Mouse (Mus musculus): ENCODE measurements at regions not wholly inside any gene's neighbourhood (a gene's known extent, or its start where the extent isn't known, plus 50 kb on each side); places are given as distances from the start of the nearest gene placed in this dataset.
A peak's percentile ranks its signal among the peaks of the same experiment; 100 is the strongest.

DNA sequence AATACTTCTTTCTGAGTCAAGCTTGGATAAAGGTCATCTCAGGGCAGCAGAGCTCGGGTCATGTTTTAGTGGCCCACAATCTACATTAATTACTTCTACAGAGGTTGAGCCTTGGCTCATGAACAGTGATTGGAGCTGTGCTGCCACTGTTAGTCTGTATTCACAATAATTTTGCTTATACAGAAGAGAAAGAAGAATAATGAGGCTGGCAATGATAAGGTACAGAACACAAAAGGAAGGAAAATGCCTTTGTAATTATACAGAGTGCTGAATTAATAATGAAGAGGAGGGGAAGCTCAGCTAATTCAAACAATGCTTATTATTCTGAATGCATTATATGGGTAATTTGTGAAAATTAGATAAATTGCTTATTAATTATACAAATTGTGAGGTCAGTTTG is 573.9 kb upstream of the Cblb start:
- no peak overlapping the region for H3K4me3 ChIP-seq
- no peak for TF ChIP-seq CTCF (conservative IDR thresholded peaks at IDR 0.05)
- no peak for DNase-seq (ENCODE audit: low spot score in 2 of 2)

DNA sequence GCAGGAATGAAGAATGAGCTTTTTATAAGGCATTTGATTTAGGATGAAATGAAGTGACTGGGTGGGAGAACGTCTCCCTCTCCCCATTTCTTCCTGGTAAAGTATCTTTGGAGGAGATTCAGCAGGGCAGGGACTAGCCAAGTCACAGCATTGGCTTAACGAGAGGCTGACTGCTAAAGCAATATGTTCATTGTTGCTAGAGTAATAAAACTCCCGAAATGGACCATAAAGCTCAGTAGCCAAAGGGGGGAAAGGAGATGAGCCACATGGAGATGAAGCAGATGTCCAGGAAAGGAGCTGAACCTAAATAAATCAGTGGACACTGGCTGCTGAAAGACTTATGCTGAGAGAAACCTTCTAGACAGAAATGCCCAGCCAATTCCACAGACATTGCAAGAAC is 555.3 kb upstream of the Cblb start:
- H3K4me3 ChIP-seq: no peak overlapping the region
- TF ChIP-seq CTCF (conservative IDR thresholded peaks at IDR 0.05): no peak
- no peak overlapping the region for H3K27ac ChIP-seq
- no peak for DNase-seq (ENCODE audit: low spot score in 2 of 2)

More for the DNA sequence above, 573.9 kb upstream of the Cblb start:
- H3K27ac ChIP-seq: no peak overlapping the region

DNA sequence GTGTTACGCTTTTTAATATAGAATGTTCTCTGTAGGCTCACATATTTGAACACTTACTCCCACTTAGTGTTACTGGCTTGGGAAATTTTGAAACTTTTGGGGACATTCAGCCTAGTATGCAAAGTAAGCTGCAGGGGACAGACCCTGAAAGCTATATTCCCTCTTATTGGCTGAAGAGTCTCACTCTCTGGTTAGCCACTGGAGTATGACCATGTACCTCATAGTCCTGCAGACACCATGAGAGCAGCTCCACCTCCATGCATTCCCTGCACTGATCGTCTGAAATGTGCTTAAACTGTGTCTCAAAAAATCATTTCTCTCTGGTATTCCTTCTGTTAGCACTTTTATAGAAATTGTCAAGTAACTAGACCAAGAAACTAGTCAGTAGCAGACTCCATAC is 534.9 kb upstream of the Cblb start:
- H3K4me3 ChIP-seq: no peak overlapping the region
- no peak for DNase-seq (ENCODE audit: low spot score in 2 of 2)
- TF ChIP-seq CTCF (conservative IDR thresholded peaks at IDR 0.05): no peak
- H3K27ac ChIP-seq: no peak overlapping the region

DNA sequence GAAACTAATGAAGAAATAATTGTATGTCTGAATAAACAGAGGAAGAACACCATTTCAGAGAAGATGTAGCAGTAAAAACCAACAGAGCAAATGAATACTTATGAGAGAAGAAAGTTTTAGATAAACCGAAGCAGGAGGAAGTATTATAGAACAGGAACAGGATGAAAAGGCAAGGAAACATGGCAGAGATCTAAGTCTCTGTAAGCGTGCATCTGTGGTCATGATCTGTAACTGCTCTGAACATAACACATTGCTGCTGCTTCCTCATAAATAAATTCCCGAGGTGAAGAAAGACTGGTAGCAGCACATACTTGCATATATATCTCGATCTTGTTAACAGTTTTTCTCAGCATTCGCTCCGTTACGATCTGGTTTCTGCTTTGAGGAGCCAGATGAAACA is 533.2 kb upstream of the Cblb start:
- H3K27ac ChIP-seq: no peak overlapping the region
- DNase-seq (ENCODE audit: low spot score in 2 of 2): no peak
- no peak for TF ChIP-seq CTCF (conservative IDR thresholded peaks at IDR 0.05)
- no peak overlapping the region for H3K4me3 ChIP-seq

DNA sequence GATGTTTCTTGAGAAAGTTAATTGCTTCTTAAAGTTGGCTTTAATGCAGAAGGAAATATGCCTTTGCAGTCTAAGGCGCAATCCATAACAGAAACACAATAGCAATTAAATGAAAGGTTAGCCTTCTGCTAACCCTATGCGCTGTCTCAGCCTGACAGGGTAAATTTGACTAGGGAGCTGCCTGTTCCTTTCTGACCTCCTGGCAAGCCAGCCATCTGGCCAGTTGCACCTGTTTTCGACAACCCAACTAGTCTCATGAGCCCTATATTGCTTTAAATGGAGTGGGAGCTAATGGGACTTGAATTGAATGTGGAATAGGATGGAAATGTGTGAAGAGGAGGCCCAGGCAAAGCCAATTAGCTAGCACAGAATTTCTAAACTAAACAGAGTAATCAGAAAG is 513.9 kb upstream of the Cblb start:
- no peak for DNase-seq (ENCODE audit: low spot score in 2 of 2)
- H3K27ac ChIP-seq: no peak overlapping the region
- no peak overlapping the region for H3K4me3 ChIP-seq
- no peak for TF ChIP-seq CTCF (conservative IDR thresholded peaks at IDR 0.05)

DNA sequence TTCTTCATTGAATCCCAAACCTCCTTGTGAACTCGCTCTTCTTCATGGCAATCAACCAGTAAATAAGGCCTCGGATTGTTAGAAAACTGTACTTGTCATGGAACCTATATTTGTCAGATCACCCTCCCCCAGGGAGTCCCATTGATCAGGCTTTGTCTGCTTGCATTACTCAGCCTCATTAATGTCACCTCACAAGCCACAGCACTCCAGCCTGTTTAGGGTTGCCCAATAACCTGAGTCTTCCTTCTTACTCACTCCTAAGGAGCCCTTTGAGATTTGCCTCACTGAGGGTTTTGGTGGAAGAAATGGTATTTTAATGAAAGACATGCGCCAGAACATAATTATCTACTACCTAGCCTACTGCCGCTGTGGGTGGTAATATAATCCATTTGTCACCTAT is 510.3 kb upstream of the Cblb start:
- no peak for DNase-seq (ENCODE audit: low spot score in 2 of 2)
- Histone ChIP-seq H3K4me3 (no peak overlapping the region), H3K27ac (no peak overlapping the region)
- TF ChIP-seq CTCF (conservative IDR thresholded peaks at IDR 0.05): no peak

DNA sequence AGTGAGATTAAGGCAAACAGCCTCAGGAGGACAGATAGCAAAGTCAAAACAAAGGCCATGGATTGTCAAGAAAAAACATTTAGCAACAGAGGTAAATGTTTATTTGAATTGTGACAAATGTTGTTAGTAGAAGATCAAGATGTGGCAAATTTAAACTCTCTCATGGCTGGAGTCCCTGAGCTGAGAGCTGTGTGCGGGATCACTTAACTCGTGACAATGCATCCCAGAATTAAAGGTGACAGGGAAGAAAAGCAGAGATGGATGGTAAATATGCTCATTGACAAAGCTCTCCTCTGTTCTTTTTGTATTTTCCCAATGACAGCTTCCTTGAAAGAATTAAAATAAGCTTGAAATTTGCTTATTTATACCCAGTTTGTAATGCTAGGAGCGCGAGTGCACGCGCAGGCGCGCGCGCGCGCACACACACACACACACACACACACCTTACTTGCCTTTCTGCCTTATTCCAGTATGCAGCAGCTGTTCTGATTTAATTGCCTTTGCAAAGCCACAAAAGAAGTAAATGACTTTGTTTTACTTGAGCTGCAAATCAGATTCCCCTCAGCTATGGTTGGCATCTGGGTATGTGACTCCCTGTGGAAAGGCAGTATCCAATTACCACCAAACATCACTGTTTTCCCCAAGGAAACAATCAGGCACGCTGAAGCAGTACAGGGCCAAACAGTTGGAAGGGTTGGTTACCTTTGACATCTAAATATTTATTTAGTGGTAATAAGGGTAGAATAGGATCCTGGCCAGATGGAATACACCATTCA is 509.5 kb upstream of the Cblb start:
- H3K27ac ChIP-seq: no peak overlapping the region
- no peak overlapping the region for H3K4me3 ChIP-seq
- TF ChIP-seq CTCF (conservative IDR thresholded peaks at IDR 0.05): no peak
- DNase-seq (ENCODE audit: low spot score in 2 of 2): no peak

DNA sequence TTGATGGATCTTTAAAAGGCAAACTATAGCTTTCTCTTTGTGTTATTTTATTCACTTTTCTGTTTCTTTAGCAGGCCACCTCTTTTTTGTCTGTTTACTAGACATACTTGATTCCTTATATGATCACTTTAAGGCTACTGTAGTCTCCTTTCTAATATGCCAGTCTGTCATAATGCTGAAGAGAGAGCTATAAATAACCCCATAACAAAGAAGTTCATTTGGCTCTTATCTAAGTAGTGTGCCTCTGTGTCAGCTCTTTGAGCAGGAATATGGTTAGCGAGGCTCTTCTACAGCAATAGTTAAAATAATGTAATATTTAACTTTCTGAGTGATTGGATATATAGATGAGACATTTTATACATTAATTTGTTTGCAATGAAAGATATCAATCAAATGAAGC is 507.0 kb upstream of the Cblb start:
- H3K27ac ChIP-seq: no peak overlapping the region
- no peak overlapping the region for H3K4me3 ChIP-seq
- no peak for DNase-seq (ENCODE audit: low spot score in 2 of 2)
- no peak for TF ChIP-seq CTCF (conservative IDR thresholded peaks at IDR 0.05)

DNA sequence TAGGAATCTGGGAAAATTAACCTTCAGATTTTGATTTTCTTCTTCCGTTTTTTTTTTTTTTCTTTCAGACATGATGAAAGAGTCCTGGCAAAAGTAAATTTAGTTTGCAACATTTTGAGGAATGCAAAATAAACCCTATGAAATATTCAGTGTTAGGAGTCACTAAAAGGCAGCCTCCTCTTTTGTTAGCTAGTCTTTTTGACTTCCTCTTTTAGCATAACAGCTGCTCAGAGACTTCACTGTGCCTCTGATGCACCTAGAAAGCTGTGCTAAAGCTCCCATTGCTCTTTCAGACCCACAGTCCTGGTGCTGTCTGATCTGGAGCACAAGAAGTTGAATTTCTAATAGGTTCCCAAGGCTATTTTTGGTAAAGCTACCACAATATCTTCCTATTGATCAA is 498.5 kb upstream of the Cblb start:
- no peak for DNase-seq (ENCODE audit: low spot score in 2 of 2)
- TF ChIP-seq CTCF (conservative IDR thresholded peaks at IDR 0.05): no peak
- Histone ChIP-seq H3K4me3 (no peak overlapping the region), H3K27ac (no peak overlapping the region)

DNA sequence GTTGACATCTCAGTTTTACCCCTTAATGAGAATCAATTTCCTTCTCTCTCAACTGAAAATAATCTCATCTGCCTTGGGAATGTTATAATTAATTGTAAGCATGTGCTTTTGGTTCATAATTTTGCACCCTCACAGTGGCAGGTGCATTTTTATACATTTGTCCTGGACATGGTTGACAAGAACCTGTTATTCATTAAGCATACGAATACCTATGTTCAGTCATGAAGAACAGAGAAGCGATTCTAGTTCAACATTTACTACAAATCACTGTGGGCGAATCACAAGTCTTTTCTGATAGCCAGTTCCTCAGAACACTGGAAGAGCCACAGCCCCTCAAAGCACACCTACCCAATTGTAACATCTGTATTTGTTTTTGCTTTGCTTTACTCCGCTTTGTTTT is 487.3 kb upstream of the Cblb start:
- Histone ChIP-seq H3K4me3 (no peak overlapping the region), H3K27ac (no peak overlapping the region)
- TF ChIP-seq CTCF (conservative IDR thresholded peaks at IDR 0.05): no peak
- no peak for DNase-seq (ENCODE audit: low spot score in 2 of 2)

DNA sequence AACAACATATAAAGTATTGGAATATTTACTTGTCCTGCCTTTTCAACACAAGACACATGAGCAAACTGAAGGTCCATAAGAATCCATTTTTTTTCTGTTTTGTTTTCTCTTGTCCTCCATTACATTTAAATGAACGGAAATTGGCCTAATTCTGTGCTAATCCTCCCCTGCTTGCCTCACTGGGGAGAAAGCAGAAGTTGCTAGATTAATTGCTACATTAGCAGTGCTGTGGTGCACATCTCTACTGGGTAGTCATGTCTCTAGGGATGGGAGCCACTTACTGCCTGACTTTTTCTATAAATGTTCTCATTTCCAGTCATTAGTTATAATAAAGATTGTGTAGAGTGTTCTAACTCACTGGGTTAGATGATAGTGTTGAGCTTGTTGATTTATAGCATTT is 484.0 kb upstream of the Cblb start:
- H3K4me3 ChIP-seq: no peak overlapping the region
- H3K27ac ChIP-seq: no peak overlapping the region
- no peak for DNase-seq (ENCODE audit: low spot score in 2 of 2)
- no peak for TF ChIP-seq CTCF (conservative IDR thresholded peaks at IDR 0.05)

DNA sequence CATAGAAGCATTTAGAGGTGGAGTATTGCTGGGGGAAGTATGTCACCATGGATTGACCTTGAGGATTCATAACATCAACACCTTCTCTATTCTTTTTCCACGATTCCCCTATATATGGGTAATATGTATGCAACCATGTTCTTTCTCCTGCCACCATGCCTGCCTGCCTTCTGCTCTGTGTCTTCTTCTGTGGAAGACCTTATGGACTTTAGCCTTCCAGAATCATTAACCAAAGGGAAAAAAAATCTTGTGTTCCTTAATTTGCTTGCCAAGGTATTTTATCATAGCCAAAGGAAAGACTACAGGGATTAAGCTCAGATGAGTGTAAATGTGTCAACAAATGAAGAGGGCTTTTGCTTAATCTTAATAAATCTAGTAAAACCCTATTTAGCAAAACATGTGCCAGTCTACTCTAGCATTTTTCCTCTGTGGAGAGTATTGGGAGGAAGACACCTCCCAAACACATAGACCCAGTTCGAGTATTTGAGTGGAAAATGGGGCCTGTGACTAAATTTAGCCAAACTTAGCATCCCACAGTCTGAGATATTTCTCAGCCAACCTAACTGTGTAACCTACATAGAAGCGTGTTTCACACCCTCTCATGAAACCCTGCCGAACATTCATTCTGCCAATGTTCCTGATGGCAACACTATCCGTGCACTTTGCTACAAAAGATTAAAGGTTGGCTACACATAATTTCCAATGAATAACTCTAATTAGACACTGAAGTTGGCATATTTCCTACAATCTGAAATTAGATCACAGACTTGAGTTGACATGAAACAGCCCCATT is 468.0 kb upstream of the Cblb start:
- no peak for TF ChIP-seq CTCF (conservative IDR thresholded peaks at IDR 0.05)
- no peak overlapping the region for H3K4me3 ChIP-seq
- no peak overlapping the region for H3K27ac ChIP-seq
- DNase-seq (ENCODE audit: low spot score in 2 of 2): no peak

DNA sequence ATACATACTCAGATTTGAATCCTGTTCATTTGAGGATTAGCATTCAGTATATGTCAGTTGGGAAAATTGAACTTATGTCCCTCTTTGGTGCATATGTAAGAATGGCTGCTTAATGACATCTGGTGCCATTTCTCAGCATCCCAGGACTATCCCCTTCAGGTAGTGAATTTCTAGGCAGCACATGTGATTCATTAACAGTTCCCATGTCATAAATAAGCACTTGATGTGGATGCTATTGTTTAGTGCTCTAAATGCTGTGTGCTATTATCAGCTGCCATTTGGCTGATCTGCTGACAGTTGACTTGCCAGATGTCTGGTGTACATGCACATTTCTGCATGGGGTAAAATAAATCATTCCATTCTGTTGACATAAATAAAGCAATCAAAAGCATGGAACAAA is 467.0 kb upstream of the Cblb start:
- no peak for TF ChIP-seq CTCF (conservative IDR thresholded peaks at IDR 0.05)
- Histone ChIP-seq H3K4me3 (no peak overlapping the region), H3K27ac (no peak overlapping the region; the same call in 1 of the 2 replicates)
- peak in 1 of 2 experiments; percentile 17 for DNase-seq (ENCODE audit: low spot score in 2 of 2)
